Mouse (Mus musculus) CH12.LX (cell line): ENCODE measurements around the gene Hist1h4c. TPM values are rescaled to one million over a fixed set of nuclear protein-coding genes. Genes with fewer than 3 reads are reported as not detected.
A peak's percentile ranks its signal among the peaks of the same experiment; 100 is the strongest.

Source experiments
- DNase-seq: peaks from one replicate; pipeline ENCODE4 v3.0.0-alpha.2; 2013; ENCODE audit errors: extremely low read depth
- H3K27ac ChIP-seq: 2 replicates; pipeline ENCODE4 v1.5.1; 2012; ENCODE audit warnings: low read depth, mild to moderate bottlenecking, control low read depth, moderate library complexity; ENCODE audit not compliant: insufficient read depth
- H3K27me3 ChIP-seq: replicated peaks from 2 replicates; pipeline ENCODE3; 2012; ENCODE audit warnings: inconsistent platforms
- H3K36me3 ChIP-seq, 2 experiments: replicated peaks in 1 of 2; 2 replicates each; pipeline versions ENCODE3 to v1.6.1; 2012; ENCODE audit warnings: inconsistent platforms in 1 of 2, low read length in 1 of 2, mild to moderate bottlenecking in 1 of 2, mixed read lengths in 1 of 2, moderate library complexity in 1 of 2; ENCODE audit not compliant: control insufficient read depth in 1 of 2, insufficient read depth in 1 of 2
- H3K4me1 ChIP-seq, 2 experiments: 2 replicates each; pipeline ENCODE4 v1.6.1; 2012; ENCODE audit warnings: inconsistent platforms in 1 of 2, moderate library complexity in 1 of 2; ENCODE audit not compliant: insufficient read depth in 2 of 2, control insufficient read depth in 1 of 2
- H3K4me2 ChIP-seq: 2 replicates; pipeline ENCODE4 v1.6.1; 2012; ENCODE audit warnings: low read depth, mild to moderate bottlenecking, control low read depth; ENCODE audit not compliant: poor library complexity, insufficient read depth, severe bottlenecking
- H3K4me3 ChIP-seq, 3 experiments: fragments of 150-350 bp in 1 of 3; sonication (generic) in 1 of 3; replicated peaks in 1 of 3; 2 replicates each; pipeline versions ENCODE3 to v1.5.1; 2011 to 2012; ENCODE audit warnings: low read depth in 2 of 3, low read length in 2 of 3, mild to moderate bottlenecking in 2 of 3, moderate library complexity in 2 of 3, control low read depth in 1 of 3, improper control_type of control experiment in 1 of 3, inconsistent platforms in 1 of 3, mixed read lengths in 1 of 3; ENCODE audit not compliant: poor library complexity in 1 of 3
- H3K79me2 ChIP-seq: replicated peaks from 2 replicates; pipeline ENCODE4 v1.6.1; 2012; ENCODE audit warnings: mild to moderate bottlenecking, moderate library complexity; ENCODE audit not compliant: control insufficient read depth, poor library complexity, insufficient read depth, severe bottlenecking; ENCODE audit errors: extremely low read depth
- H3K9ac ChIP-seq: 2 replicates; pipeline ENCODE4 v1.6.1; 2012; ENCODE audit warnings: low read depth, mild to moderate bottlenecking, control low read depth, moderate library complexity; ENCODE audit not compliant: insufficient read depth
- H3K9me3 ChIP-seq: replicated peaks from 2 replicates; pipeline ENCODE3; 2012; ENCODE audit warnings: low read length, inconsistent platforms, mixed read lengths
- CHD1 ChIP-seq: IDR thresholded peaks from 2 replicates; pipeline ENCODE4 v1.6.1; 2012; ENCODE audit warnings: low read depth, low read length, improper control_type of control experiment, inconsistent platforms
- CHD2 ChIP-seq: IDR thresholded peaks from 2 replicates; pipeline ENCODE4 v1.6.1; 2011; ENCODE audit warnings: low read length, improper control_type of control experiment
- CTCF ChIP-seq, 2 experiments: IDR thresholded peaks in 1 of 2; conservative IDR thresholded peaks in 1 of 2; 2 replicates each; pipeline ENCODE4 v1.5.1; 2011 to 2012; ENCODE audit warnings: low read depth in 2 of 2, low read length in 2 of 2, improper control_type of control experiment in 1 of 2, inconsistent platforms in 1 of 2, mild to moderate bottlenecking in 1 of 2, moderate library complexity in 1 of 2
- EP300 ChIP-seq: IDR thresholded peaks from 2 replicates; pipeline ENCODE4 v1.6.1; 2011; ENCODE audit warnings: low read length, improper control_type of control experiment
- ETS1 ChIP-seq: conservative IDR thresholded peaks from 2 replicates; pipeline ENCODE4 v1.6.1; 2012; ENCODE audit warnings: low read depth, mild to moderate bottlenecking, inconsistent platforms, low read length, improper control_type of control experiment, moderate library complexity
- IRF4 ChIP-seq: IDR thresholded peaks from 2 replicates; pipeline ENCODE4 v1.6.1; 2014; ENCODE audit warnings: low read depth, mild to moderate bottlenecking, inconsistent platforms, low read length, improper control_type of control experiment
- KAT2A ChIP-seq: IDR thresholded peaks from 2 replicates; pipeline ENCODE4 v1.6.1; 2012; ENCODE audit warnings: low read length, improper control_type of control experiment, inconsistent platforms; ENCODE audit not compliant: insufficient replicate concordance
- MAFK ChIP-seq: IDR thresholded peaks from 2 replicates; pipeline ENCODE4 v1.6.1; 2011; ENCODE audit warnings: low read length, improper control_type of control experiment; ENCODE audit not compliant: insufficient replicate concordance
- MYC ChIP-seq: IDR thresholded peaks from 2 replicates; pipeline ENCODE4 v1.6.1; 2011; ENCODE audit warnings: low read depth, mild to moderate bottlenecking, improper control_type of control experiment, low read length
- NELFE ChIP-seq: IDR thresholded peaks from 2 replicates; pipeline ENCODE4 v1.6.1; 2011; ENCODE audit warnings: low read depth, low read length, improper control_type of control experiment
- NRF1 ChIP-seq: IDR thresholded peaks from 2 replicates; pipeline ENCODE4 v1.6.1; 2014; ENCODE audit warnings: low read depth, mild to moderate bottlenecking, inconsistent platforms, low read length, improper control_type of control experiment, moderate library complexity
- RCOR1 ChIP-seq: conservative IDR thresholded peaks from 2 replicates; pipeline ENCODE4 v1.6.1; 2012; ENCODE audit warnings: low read depth, mild to moderate bottlenecking, inconsistent platforms, low read length, improper control_type of control experiment
- SMC3 ChIP-seq: IDR thresholded peaks from 2 replicates; pipeline ENCODE4 v1.6.1; 2011; ENCODE audit warnings: low read depth, low read length, improper control_type of control experiment
- TCF12 ChIP-seq: IDR thresholded peaks from 2 replicates; pipeline ENCODE4 v1.6.1; 2014; ENCODE audit warnings: low read depth, mild to moderate bottlenecking, inconsistent platforms, low read length, improper control_type of control experiment
- USF1 ChIP-seq: IDR thresholded peaks from 2 replicates; pipeline ENCODE4 v1.6.1; 2014; ENCODE audit warnings: low read depth, mild to moderate bottlenecking, inconsistent platforms, low read length, improper control_type of control experiment
- ZC3H11A ChIP-seq: IDR thresholded peaks from 2 replicates; pipeline ENCODE4 v1.6.1; 2012; ENCODE audit warnings: low read depth, mild to moderate bottlenecking, inconsistent platforms, low read length, improper control_type of control experiment
- dilution Hi-C: fragments of 300-500 bp; cut with MboI; formaldehyde crosslinking; loops from 2 replicates; pipeline ENCODE4 v1.14.3; 2020; ENCODE audit warnings: low sequenced_read_pairs; ENCODE audit not compliant: extremely low pct_unique_long_range_greater_than_20kb, extremely low pct_ligation_motif_present
- in situ Hi-C: fragments of 300-500 bp; cut with MboI; formaldehyde crosslinking; loops from 3 replicates; pipeline ENCODE4 v1.14.3; 2019; ENCODE audit warnings: low sequenced_read_pairs, low pct_ligation_motif_present, low pct_unique_long_range_greater_than_20kb, mixed read lengths
- polyA plus RNA-seq: library from polyadenylated mRNA; unstranded; fragments of >175 nt; gene quantifications from 2 replicates; pipeline ENCODE4 v1.2.1, GENCODE M21; 2012; ENCODE audit warnings: low read depth; ENCODE audit not compliant: insufficient read length
- total RNA-seq, 2 experiments: library from RNA; depleted of rRNA; stranded (reverse); fragments of 300-350 nt in 1 of 2; fragments of >200 nt in 1 of 2; gene quantifications; 2 replicates each; pipeline ENCODE4 v1.2.3; 2012 to 2014

Hist1h4c gene
- total and polyA plus RNA-seq, 3 experiments: 1.2 to 1,374 (median 6.9) TPM

DNA sequence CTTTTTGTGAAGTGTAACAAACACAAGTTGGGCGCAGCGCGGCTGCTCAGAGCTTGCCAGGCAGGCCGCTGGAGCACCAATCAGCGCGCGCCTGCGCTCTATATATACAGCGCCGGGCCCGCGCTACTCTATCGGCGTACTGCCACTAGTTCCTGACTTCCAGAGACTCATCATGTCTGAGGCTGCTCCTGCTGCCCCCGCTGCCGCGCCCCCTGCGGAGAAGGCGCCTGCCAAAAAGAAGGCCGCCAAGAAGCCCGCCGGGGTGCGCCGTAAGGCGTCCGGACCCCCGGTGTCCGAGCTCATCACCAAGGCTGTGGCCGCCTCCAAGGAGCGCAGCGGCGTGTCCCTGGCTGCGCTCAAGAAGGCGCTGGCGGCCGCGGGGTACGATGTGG is 40.4 kb upstream of the Hist1h4c start, which contains the start of gene Hist1h1c (continued):
- TF ChIP-seq KAT2A (0 out of 2 replicates have a peak, but pooled peaks have one; percentile 64), NRF1 (peak; percentile 66)

DNA sequence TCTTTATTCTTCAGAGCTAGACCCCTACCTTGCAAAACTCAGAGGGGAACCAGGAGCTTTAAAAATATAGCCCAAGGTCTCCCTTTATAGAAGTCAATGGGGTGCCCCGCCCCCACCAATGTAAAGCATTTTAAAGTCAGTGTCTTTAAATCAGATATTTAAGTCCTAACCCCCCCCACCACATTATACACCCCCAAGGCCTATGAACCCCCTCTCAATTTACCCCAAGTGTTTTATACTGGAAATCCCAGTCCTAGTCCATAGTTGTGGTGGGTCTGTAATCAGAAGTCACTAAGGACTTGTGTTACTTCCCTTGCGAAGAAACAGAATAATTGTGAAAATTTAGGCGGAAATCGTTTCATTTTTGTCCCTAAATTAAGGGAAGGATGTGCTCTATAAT is 39.8 kb upstream of the Hist1h4c start:
- peak overlapping the region; percentile 61; the same call in 1 of the 2 replicates for H3K4me2 ChIP-seq
- peaks cover under 1 to 22% of the 10 kb centered on the region in 2 experiments; a peak in 3 of 4 replicates for H3K4me1 ChIP-seq
- H3K9me3 ChIP-seq: no peaks in the 10 kb centered on the region
- peak overlapping the region; percentile 66 for H3K9ac ChIP-seq
- H3K27me3 ChIP-seq: no peaks in the 10 kb centered on the region
- H3K36me3 ChIP-seq: no peaks in the 10 kb centered on the region
- no peak overlapping the region for H3K27ac ChIP-seq
- peak overlapping the region in 1 of 3 experiments; percentile 12 for H3K4me3 ChIP-seq
- 0 out of 2 replicates have a peak, but pooled peaks have one; percentile 25 for TF ChIP-seq CHD1
- no peak for TF ChIP-seq CTCF (conservative IDR thresholded peaks at IDR 0.05 in 1 of 2, IDR thresholded peaks at IDR 0.05 in 1 of 2; ENCODE audit: low read depth in 2 of 2, low read length in 2 of 2)
- no peak for TF ChIP-seq NELFE
- TF ChIP-seq SMC3: no peak
- no peak for TF ChIP-seq ETS1
- TF ChIP-seq KAT2A: no peak
- no peak for TF ChIP-seq TCF12
- no peak for TF ChIP-seq EP300
- no peak for TF ChIP-seq MYC
- TF ChIP-seq CHD2: peak; percentile 69
- TF ChIP-seq IRF4: no peak
- no peak for TF ChIP-seq RCOR1
- TF ChIP-seq MAFK: no peak
- no peak for TF ChIP-seq USF1
- no peak for TF ChIP-seq ZC3H11A
- H3K79me2 ChIP-seq: no peaks in the 10 kb centered on the region
- in situ Hi-C loops (loop anchor here (5.0 kb wide), 1 partner anchor 36 kb away; no protein-coding TSS in a partner anchor), dilution Hi-C loops (no loop called here)
- no peak for DNase-seq

DNA sequence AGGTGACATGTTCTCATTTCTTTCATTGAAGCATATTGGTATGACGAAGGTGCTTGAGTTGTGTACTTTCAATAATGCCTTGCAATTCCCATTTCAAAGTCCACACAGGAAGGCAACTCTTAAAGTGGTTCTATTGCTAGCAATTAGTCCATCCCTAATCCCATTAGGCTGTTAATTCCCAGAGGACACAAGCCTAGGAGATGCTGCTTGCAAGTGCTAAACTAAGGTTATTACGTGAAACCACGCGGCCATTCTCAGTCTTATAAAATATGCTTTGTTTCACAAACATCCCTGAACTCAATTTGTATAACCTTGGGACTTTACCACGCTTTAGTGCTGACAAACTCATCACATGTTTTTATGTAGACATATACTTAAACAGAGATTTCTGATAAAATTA is 38.8 kb upstream of the Hist1h4c start:
- in situ Hi-C loops: loop anchor here (5.0 kb wide), 1 partner anchor 35 kb away; no protein-coding TSS in a partner anchor

More for the DNA sequence above, 38.8 kb upstream of the Hist1h4c start:
- Histone ChIP-seq H3K79me2 (no peaks in the 10 kb centered on the region), H3K27me3 (no peaks in the 10 kb centered on the region), H3K9ac (no peak overlapping the region), H3K4me1 (peaks cover 0 to 12% of the 10 kb centered on the region in 2 experiments; a peak in 2 of 4 replicates), H3K27ac (no peak overlapping the region), H3K4me2 (no peak overlapping the region), H3K36me3 (no peaks in the 10 kb centered on the region), H3K4me3 (no peak overlapping the region), H3K9me3 (no peaks in the 10 kb centered on the region)
- DNase-seq: no peak
- dilution Hi-C loops: no loop called here
- no peak for TF ChIP-seq RCOR1
- TF ChIP-seq EP300: no peak
- TF ChIP-seq SMC3: no peak
